Mouse (Mus musculus) layer of hippocampus, postnatal 10 days (tissue): Measurements from ENCODE around the gene Dio2. TPM values are rescaled to one million over a fixed set of nuclear protein-coding genes. Genes with fewer than 3 reads are reported as not detected.

Source experiments
- DNase-seq, 2 experiments: peaks; one replicate each; pipeline ENCODE4 v3.0.0; 2021; ENCODE audit warnings: low spot score in 2 of 2
- long read RNA-seq: library from polyadenylated mRNA; stranded (forward); transcript quantifications from one replicate; pipeline ENCODE4 v2.0.0, GENCODE M21; 2023
- total RNA-seq, 2 experiments: library from RNA; stranded (reverse); gene quantifications; 2 replicates each; pipeline ENCODE4 v1.2.3; 2021

Dio2 gene
- total RNA-seq, result 10 to 100 TPM; 45.7 to 59.3 TPM
- long read RNA-seq, full-length matches to known transcripts, result 5 of 9 reads
- long read RNA-seq, partial matches to known transcripts, result 0 of 9 reads
- long read RNA-seq, other reads (novel, unspliced or antisense), result 4 of 9 reads

- peak in 1 of 2 experiments; percentile 44 for DNase-seq
Measured at GRCm38 (mm10) chr12:90738388-90739223, at the start of gene Dio2. Gene Dio2, minus strand, starts transcription at chr12:90738438.

- DNase-seq, result no peak
Measured at GRCm38 (mm10) chr12:90781438-90781837, 43.2 kb upstream of the Dio2 start.

GRCm38 (mm10) chr12:90744752-90745151, 6.5 kb upstream of the Dio2 start:
- DNase-seq, result no peak

GRCm38 (mm10) chr12:90743633-90744032, 5.4 kb upstream of the Dio2 start:
- no peak for DNase-seq

- peak; percentile 75 for DNase-seq
Measured at GRCm38 (mm10) chr12:90740468-90740867, 2.2 kb upstream of the Dio2 start.

- DNase-seq, result peak; percentile 28 to 46
Measured at GRCm38 (mm10) chr12:90737932-90738331, 306 bp downstream of the Dio2 start.

- DNase-seq, result no peak
Measured at GRCm38 (mm10) chr12:90735447-90735846, 2.8 kb downstream of the Dio2 start.

- no peak for DNase-seq
Measured at GRCm38 (mm10) chr12:90734503-90734902, 3.7 kb downstream of the Dio2 start.

GRCm38 (mm10) chr12:90733721-90734120, 4.5 kb downstream of the Dio2 start:
- DNase-seq, result no peak

GRCm38 (mm10) chr12:90729648-90730047, 8.6 kb downstream of the Dio2 start:
- DNase-seq, result peak; percentile 56 to 59

- no peak for DNase-seq
Measured at GRCm38 (mm10) chr12:90725107-90725506, 13.1 kb downstream of the Dio2 start.

- DNase-seq, result no peak
Measured at GRCm38 (mm10) chr12:90724644-90725043, 13.6 kb downstream of the Dio2 start.

- no peak for DNase-seq
Measured at GRCm38 (mm10) chr12:90694135-90694534, 44.1 kb downstream of the Dio2 start.
